In the genomic region with DNA sequence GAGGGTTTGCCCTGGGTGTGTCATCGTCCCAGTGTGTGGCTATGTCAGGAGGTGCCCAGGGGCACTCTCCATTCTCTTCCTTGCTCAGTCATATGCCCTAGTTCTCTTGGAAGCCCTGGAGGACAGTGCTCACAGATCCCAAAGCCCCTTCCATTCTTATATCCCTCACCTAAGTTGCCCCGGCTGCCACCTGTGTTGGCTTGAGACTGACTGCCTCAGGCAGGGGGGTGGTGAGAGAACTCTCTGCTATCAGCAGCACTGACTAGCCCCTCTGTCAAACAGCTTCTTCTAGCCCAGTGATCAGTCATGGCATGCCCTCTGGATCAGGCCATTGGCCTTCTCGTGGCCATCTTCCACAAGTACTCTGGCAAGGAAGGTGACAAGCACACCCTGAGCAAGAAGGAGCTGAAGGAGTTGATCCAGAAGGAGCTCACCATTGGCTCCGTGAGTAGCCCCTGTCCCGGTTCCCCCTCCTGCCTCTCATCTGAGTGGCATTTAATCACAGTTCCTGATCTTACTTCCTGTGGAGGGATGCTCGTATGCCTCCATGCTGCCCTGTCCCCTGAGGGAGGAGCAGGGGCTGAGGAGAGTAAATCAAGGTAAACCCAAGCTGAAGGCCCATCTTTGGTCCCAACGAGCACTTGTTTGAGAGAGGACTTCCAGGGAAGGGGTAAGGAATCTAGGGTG, we compare ENCODE assay signal across 9 mouse cellular contexts. TPM values are rescaled to one million over a fixed set of nuclear protein-coding genes. Genes with fewer than 3 reads are reported as not detected.
DNase-seq lines count a peak whose midpoint lies in the region; ATAC-seq and TF ChIP-seq lines count a peak whose summit lies in the region.
"Had no signal": no experiment of that assay in that cellular context is flagged by ENCODE, and none has a peak within 500 bp of the region (broad histone marks: within the 10 kb centered on the region; RNA-seq: fewer than 3 reads in every experiment).

No protein-coding gene starts in this region.

- ATAC-seq in lung, embryonic 15.5 days (ENCODE audit: borderline replicate concordance, extremely low read depth, low FRiP score, low TSS enrichment): no peak
- ATAC-seq in embryonic facial prominence, embryonic 14.5 days (ENCODE audit: low read depth): no peak
- ATAC-seq in intestine, postnatal 0 days: no peak
- ATAC-seq in neural tube, embryonic 15.5 days (ENCODE audit: low FRiP score): 0 out of 2 replicates have a peak, but pooled peaks have one; percentile 3

- H3K4me2 ChIP-seq in lung, embryonic 15.5 days: peak overlapping the region; percentile 77
- peak overlapping the region; percentile 75 for H3K4me2 ChIP-seq in embryonic facial prominence, embryonic 14.5 days (ENCODE audit: low read depth, low read length)
- peak overlapping the region; percentile 62 for H3K4me2 ChIP-seq in intestine, postnatal 0 days (replicated peaks; ENCODE audit: low read depth)
- peak overlapping the region; percentile 67 for H3K4me2 ChIP-seq in neural tube, embryonic 15.5 days

- H3K36me3 ChIP-seq in lung, embryonic 15.5 days: no peaks in the 10 kb centered on the region
- H3K36me3 ChIP-seq in embryonic facial prominence, embryonic 14.5 days (ENCODE audit: control insufficient read depth, insufficient read depth, low read length): no peaks in the 10 kb centered on the region
- no peaks in the 10 kb centered on the region for H3K36me3 ChIP-seq in intestine, postnatal 0 days (ENCODE audit: control insufficient read depth, insufficient read depth)
- no peaks in the 10 kb centered on the region for H3K36me3 ChIP-seq in neural tube, embryonic 15.5 days

- H3K4me3 ChIP-seq in lung, embryonic 15.5 days: peak overlapping the region; percentile 33
- H3K4me3 ChIP-seq in embryonic facial prominence, embryonic 14.5 days (ENCODE audit: low read depth, low read length): peak overlapping the region; percentile 43
- peak overlapping the region; percentile 38 for H3K4me3 ChIP-seq in intestine, postnatal 0 days (ENCODE audit: low read depth, low read length)
- H3K4me3 ChIP-seq in neural tube, embryonic 15.5 days (replicated peaks): peak overlapping the region; percentile 32

- no peaks in the 10 kb centered on the region for H3K9me3 ChIP-seq in lung, embryonic 15.5 days
- H3K9me3 ChIP-seq in embryonic facial prominence, embryonic 14.5 days (ENCODE audit: control insufficient read depth, low read length): 0 out of 2 replicates have a peak, but pooled peaks cover 3% of the 10 kb centered on the region
- no peaks in the 10 kb centered on the region for H3K9me3 ChIP-seq in intestine, postnatal 0 days (ENCODE audit: control insufficient read depth)
- H3K9me3 ChIP-seq in neural tube, embryonic 15.5 days (replicated peaks): no peaks in the 10 kb centered on the region

- no peak overlapping the region for H3K9ac ChIP-seq in lung, embryonic 15.5 days
- H3K9ac ChIP-seq in embryonic facial prominence, embryonic 14.5 days (ENCODE audit: low read depth, low read length): peak overlapping the region; percentile 57
- H3K9ac ChIP-seq in intestine, postnatal 0 days (ENCODE audit: low read depth, low read length): peak overlapping the region; percentile 34; the same call in 1 of the 2 replicates
- H3K9ac ChIP-seq in neural tube, embryonic 15.5 days (replicated peaks): no peak overlapping the region

- 58% methylated on average over 7 of the region's 7 CpGs for WGBS in lung, embryonic 15.5 days
- WGBS in embryonic facial prominence, embryonic 14.5 days: 47% methylated on average over 7 of the region's 7 CpGs
- WGBS in intestine, postnatal 0 days: 62% methylated on average over 7 of the region's 7 CpGs
- WGBS in neural tube, embryonic 15.5 days: 70% methylated on average over 7 of the region's 7 CpGs

- H3K4me1 ChIP-seq in lung, embryonic 15.5 days: peaks cover 20% of the 10 kb centered on the region
- peaks cover 20% of the 10 kb centered on the region for H3K4me1 ChIP-seq in embryonic facial prominence, embryonic 14.5 days (ENCODE audit: control insufficient read depth, insufficient read depth, low read length)
- peaks cover 4% of the 10 kb centered on the region; the same call in 1 of the 2 replicates for H3K4me1 ChIP-seq in intestine, postnatal 0 days (replicated peaks; ENCODE audit: control insufficient read depth, insufficient read depth, low read length)
- H3K4me1 ChIP-seq in neural tube, embryonic 15.5 days: peaks cover 5% of the 10 kb centered on the region

- no peak overlapping the region for H3K27ac ChIP-seq in lung, embryonic 15.5 days
- no peak overlapping the region for H3K27ac ChIP-seq in embryonic facial prominence, embryonic 14.5 days (replicated peaks; ENCODE audit: low read depth, low read length)
- peak overlapping the region; percentile 35 for H3K27ac ChIP-seq in intestine, postnatal 0 days (ENCODE audit: low read depth, low read length)
- H3K27ac ChIP-seq in neural tube, embryonic 15.5 days (replicated peaks): no peak overlapping the region

- DNase-seq in lung, adult 18-20 months: no peak
- DNase-seq in embryonic facial prominence, embryonic 14.5 days (ENCODE audit: low spot score): no peak
- DNase-seq in adrenal gland, postnatal 36 days: no peak
- DNase-seq in urinary bladder, postnatal 14 days (ENCODE audit: low spot score): no peak
- no peak for DNase-seq in cerebellum, adult 9-11 months

- H3K27me3 ChIP-seq in lung, embryonic 15.5 days: no peaks in the 10 kb centered on the region
- H3K27me3 ChIP-seq in embryonic facial prominence, embryonic 14.5 days (replicated peaks; ENCODE audit: control insufficient read depth, insufficient read depth, low read length): no peaks in the 10 kb centered on the region
- H3K27me3 ChIP-seq in intestine, postnatal 0 days (replicated peaks; ENCODE audit: control insufficient read depth, insufficient read depth, low read length): no peaks in the 10 kb centered on the region
- H3K27me3 ChIP-seq in neural tube, embryonic 15.5 days (replicated peaks): peaks cover 5% of the 10 kb centered on the region; the same call in 1 of the 2 replicates

- TF ChIP-seq CTCF in intestine, postnatal 0 days (IDR thresholded peaks at IDR 0.05; ENCODE audit: low read depth): no peak

RNA-seq across cellular contexts. Expression of a gene that starts 0.9 kb away (rescaled TPM):
- 148 and 158 TPM in 2 replicates for polyA plus RNA-seq in lung, embryonic 15.5 days (2015; fragmentation: Nextera tagmentation; extraction: Ambion mirVana)
- polyA plus RNA-seq in embryonic facial prominence, embryonic 14.5 days (2014; fragmentation: Nextera tagmentation; extraction: Ambion mirVana): 190 and 334 TPM in 2 replicates
- polyA plus RNA-seq in intestine, postnatal 0 days (2015; fragmentation: Nextera tagmentation; extraction: Ambion mirVana): 374 and 424 TPM in 2 replicates
- polyA plus RNA-seq in neural tube, embryonic 15.5 days (2015; fragmentation: Nextera tagmentation; extraction: Ambion mirVana): 43.6 and 90.4 TPM in 2 replicates
- total RNA-seq in adrenal gland, postnatal 36 days (2021): 10 to 100 TPM; 42.5 to 68.0 TPM

RNA-seq across cellular contexts. Expression of a gene that starts 5.3 kb away (rescaled TPM):
- polyA plus RNA-seq in lung, embryonic 15.5 days (2015; fragmentation: Nextera tagmentation; extraction: Ambion mirVana): not detected in 2 replicates
- 1.6 TPM in 1 of 2 replicates, not detected in the other for polyA plus RNA-seq in embryonic facial prominence, embryonic 14.5 days (2014; fragmentation: Nextera tagmentation; extraction: Ambion mirVana)
- 4.1 and 5.6 TPM in 2 replicates for polyA plus RNA-seq in intestine, postnatal 0 days (2015; fragmentation: Nextera tagmentation; extraction: Ambion mirVana)
- not detected in 2 replicates for polyA plus RNA-seq in neural tube, embryonic 15.5 days (2015; fragmentation: Nextera tagmentation; extraction: Ambion mirVana)
- not detected for total RNA-seq in adrenal gland, postnatal 36 days (2021)
- total RNA-seq: layer of hippocampus, adult 8-10 months had no signal

RNA-seq across cellular contexts. Expression of a gene that starts 10.0 kb away (rescaled TPM):
- polyA plus RNA-seq in lung, embryonic 15.5 days (2015; fragmentation: Nextera tagmentation; extraction: Ambion mirVana): 6.0 and 8.9 TPM in 2 replicates
- 16.8 and 22.9 TPM in 2 replicates for polyA plus RNA-seq in embryonic facial prominence, embryonic 14.5 days (2014; fragmentation: Nextera tagmentation; extraction: Ambion mirVana)
- 8.6 and 8.7 TPM in 2 replicates for polyA plus RNA-seq in intestine, postnatal 0 days (2015; fragmentation: Nextera tagmentation; extraction: Ambion mirVana)
- 1.2 and 10.7 TPM in 2 replicates for polyA plus RNA-seq in neural tube, embryonic 15.5 days (2015; fragmentation: Nextera tagmentation; extraction: Ambion mirVana)
- total RNA-seq in adrenal gland, postnatal 36 days (2021): 10 to 100 TPM in 1 of 2 experiments, 1 to 10 TPM in 1; 9.0 to 11.5 TPM

RNA-seq across cellular contexts. Expression of a gene that starts 11.9 kb away (rescaled TPM):
- not detected in 2 replicates for polyA plus RNA-seq in lung, embryonic 15.5 days (2015; fragmentation: Nextera tagmentation; extraction: Ambion mirVana)
- polyA plus RNA-seq in embryonic facial prominence, embryonic 14.5 days (2014; fragmentation: Nextera tagmentation; extraction: Ambion mirVana): not detected in 2 replicates
- not detected in 2 replicates for polyA plus RNA-seq in intestine, postnatal 0 days (2015; fragmentation: Nextera tagmentation; extraction: Ambion mirVana)
- not detected in 2 replicates for polyA plus RNA-seq in neural tube, embryonic 15.5 days (2015; fragmentation: Nextera tagmentation; extraction: Ambion mirVana)
- not detected for total RNA-seq in adrenal gland, postnatal 36 days (2021)
- total RNA-seq: layer of hippocampus, adult 8-10 months had no signal

RNA-seq across cellular contexts. Expression of a gene that starts 23.6 kb away (rescaled TPM):
- not detected in 2 replicates for polyA plus RNA-seq in lung, embryonic 15.5 days (2015; fragmentation: Nextera tagmentation; extraction: Ambion mirVana)
- polyA plus RNA-seq in embryonic facial prominence, embryonic 14.5 days (2014; fragmentation: Nextera tagmentation; extraction: Ambion mirVana): not detected in 2 replicates
- not detected in 2 replicates for polyA plus RNA-seq in intestine, postnatal 0 days (2015; fragmentation: Nextera tagmentation; extraction: Ambion mirVana)
- not detected in 2 replicates for polyA plus RNA-seq in neural tube, embryonic 15.5 days (2015; fragmentation: Nextera tagmentation; extraction: Ambion mirVana)
- not detected for total RNA-seq in adrenal gland, postnatal 36 days (2021)
- total RNA-seq: layer of hippocampus, adult 8-10 months had no signal

Comparison
In these comparisons a context has a peak if more than half of its experiments do, and no peak if none do; other contexts are left out.
1. H3K9ac ChIP-seq: peak in embryonic facial prominence, embryonic 14.5 days (single experiment) and intestine, postnatal 0 days (single experiment); none in lung, embryonic 15.5 days (single experiment) and neural tube, embryonic 15.5 days (single experiment).
2. Peak in every context shown above with its lines, with median percentiles within 50 percentile points of each other: H3K4me2 ChIP-seq and H3K4me3 ChIP-seq.